Mouse (Mus musculus) lung, postnatal 0 days (tissue): ENCODE measurements around the gene Ssr1.

Source experiments
- CTCF ChIP-seq: IDR thresholded peaks from 2 replicates; pipeline ENCODE4 v1.5.1; 2016; ENCODE audit warnings: antibody characterized with exemption, mild to moderate bottlenecking
- EP300 ChIP-seq: IDR thresholded peaks from 2 replicates; pipeline ENCODE4 v1.6.1; 2016; ENCODE audit warnings: antibody characterized with exemption, mild to moderate bottlenecking, control low read depth

DNA sequence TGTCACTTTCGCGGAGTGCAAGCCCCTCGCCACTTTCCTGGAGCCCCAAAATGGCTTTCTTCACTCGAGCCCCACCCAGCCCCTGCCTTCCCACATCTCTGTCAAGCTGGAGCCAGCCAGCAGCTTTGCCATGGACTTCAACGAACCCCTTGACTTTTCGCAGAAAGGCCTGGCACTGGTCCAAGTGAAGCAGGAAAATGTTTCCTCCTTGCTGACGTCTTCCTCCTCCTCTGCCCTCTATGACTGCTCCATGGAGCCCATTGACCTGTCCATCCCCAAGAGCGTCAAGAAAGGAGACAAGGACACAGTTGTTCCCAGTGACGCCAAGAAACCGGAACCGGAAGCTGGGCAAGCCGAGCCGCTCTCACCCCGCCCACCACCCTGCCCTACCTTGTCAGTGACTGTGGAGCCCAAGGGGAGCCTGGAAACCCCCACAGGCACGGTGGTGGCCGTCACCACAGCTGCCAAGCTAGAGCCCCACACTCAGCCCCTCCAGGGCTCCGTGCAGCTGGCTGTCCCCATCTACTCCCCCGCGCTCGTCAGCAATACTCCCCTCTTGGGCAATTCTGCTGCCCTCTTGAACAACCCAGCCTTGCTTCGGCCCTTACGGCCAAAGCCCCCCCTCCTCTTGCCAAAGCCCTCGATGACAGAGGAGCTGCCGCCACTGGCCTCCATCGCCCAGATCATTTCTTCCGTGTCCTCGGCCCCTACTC is 62.7 kb downstream of the Ssr1 start:
- no peak for TF ChIP-seq CTCF
- no peak for TF ChIP-seq EP300
